Mouse (Mus musculus) intestine, embryonic 14.5 days (tissue): ENCODE results near the gene Gm26920. TPM values are rescaled to one million over a fixed set of nuclear protein-coding genes. Genes with fewer than 3 reads are reported as not detected.

Experiments used
- ATAC-seq: fragments of 200-750 bp; cut with Nextera tagmentation; replicated peaks from 2 replicates; pipeline ENCODE4 v1.8.0; 2017; ENCODE audit warnings: low read depth, moderate number of reproducible peaks, moderate TSS enrichment, moderate library complexity; ENCODE audit not compliant: low FRiP score, low TSS enrichment
- DNase-seq: peaks from one replicate; pipeline ENCODE4 v3.0.0-alpha.2; 2018; ENCODE audit warnings: low spot score
- H3K27ac ChIP-seq: fragments of 300-500 bp; sonication (generic); 2 replicates; pipeline ENCODE4 v1.5.1; 2014; ENCODE audit warnings: low read depth, mild to moderate bottlenecking, control low read depth
- H3K27me3 ChIP-seq: fragments of 300-500 bp; sonication (generic); replicated peaks from 2 replicates; pipeline ENCODE4 v1.6.1; 2014; ENCODE audit warnings: low read length, control low read depth; ENCODE audit not compliant: control insufficient read depth, insufficient read depth
- H3K36me3 ChIP-seq: fragments of 300-500 bp; sonication (generic); 2 replicates; pipeline ENCODE4 v1.6.1; 2014; ENCODE audit warnings: low read length, control low read depth; ENCODE audit not compliant: control insufficient read depth, insufficient read depth
- H3K4me1 ChIP-seq: fragments of 300-500 bp; sonication (generic); replicated peaks from 2 replicates; pipeline ENCODE4 v1.6.1; 2014; ENCODE audit warnings: low read length, control low read depth, mixed read lengths; ENCODE audit not compliant: control insufficient read depth, insufficient read depth
- H3K4me2 ChIP-seq: fragments of 300-500 bp; sonication (generic); 2 replicates; pipeline ENCODE4 v1.6.1; 2014; ENCODE audit warnings: low read length
- H3K4me3 ChIP-seq: fragments of 300-500 bp; sonication (generic); 2 replicates; pipeline ENCODE4 v1.5.1; 2014; ENCODE audit warnings: low read depth, low read length, control low read depth, mixed read lengths
- H3K9ac ChIP-seq: fragments of 300-500 bp; sonication (generic); 2 replicates; pipeline ENCODE4 v1.6.1; 2014; ENCODE audit warnings: mild to moderate bottlenecking, low read length
- H3K9me3 ChIP-seq: fragments of 300-500 bp; sonication (generic); 2 replicates; pipeline ENCODE4 v1.6.1; 2016; ENCODE audit warnings: low read length, control low read depth; ENCODE audit not compliant: control insufficient read depth
- WGBS: fragments of 180-500 bp; shearing (Covaris S2); extraction: QIAGEN DNeasy Blood & Tissue Kit; methylation state at CpG from one replicate; pipeline ENCODE4 v1.1.7; 2014; 5-methylcytosine and 5-hydroxymethylcytosine counted together
- polyA plus RNA-seq: library from polyadenylated mRNA; unstranded; fragments of >200 nt; fragmentation: Nextera tagmentation; extraction: Ambion mirVana; gene quantifications from 2 replicates; pipeline ENCODE4 v1.2.1, GENCODE M21; 2014

Gm26920 gene
- polyA plus RNA-seq, 1 experiment from 2014 or later = 0.87 TPM

GRCm38 (mm10) chr7:30034331-30034730 lies 55.9 kb downstream of the Gm26920 start:
- no peaks in the 10 kb centered on the region for H3K27me3 ChIP-seq
- H3K36me3 ChIP-seq = peaks cover 22% of the 10 kb centered on the region
- H3K4me2 ChIP-seq = no peak overlapping the region
- H3K9ac ChIP-seq = no peak overlapping the region
- H3K4me1 ChIP-seq = no peaks in the 10 kb centered on the region
- no peaks in the 10 kb centered on the region for H3K9me3 ChIP-seq
- 90% methylated on average over 12 of the region's 12 CpGs for WGBS
- no peak overlapping the region for H3K4me3 ChIP-seq
- DNase-seq (no peak), ATAC-seq (no peak)
- no peak overlapping the region for H3K27ac ChIP-seq

GRCm38 (mm10) chr7:30031379-30031778 lies 58.8 kb downstream of the Gm26920 start:
- WGBS = 86% methylated on average over 3 of the region's 3 CpGs
- no peak overlapping the region for H3K4me2 ChIP-seq
- ATAC-seq (no peak), DNase-seq (no peak)
- peaks cover 12% of the 10 kb centered on the region for H3K36me3 ChIP-seq
- H3K27me3 ChIP-seq = no peaks in the 10 kb centered on the region
- H3K4me1 ChIP-seq = no peaks in the 10 kb centered on the region
- H3K27ac ChIP-seq = no peak overlapping the region
- no peak overlapping the region for H3K4me3 ChIP-seq
- no peaks in the 10 kb centered on the region for H3K9me3 ChIP-seq
- H3K9ac ChIP-seq = no peak overlapping the region

- no peak for ATAC-seq
- WGBS = 35% methylated on average over 6 of the region's 6 CpGs
- Histone ChIP-seq H3K4me2 (no peak overlapping the region), H3K4me1 (no peaks in the 10 kb centered on the region), H3K27ac (no peak overlapping the region), H3K4me3 (no peak overlapping the region), H3K27me3 (no peaks in the 10 kb centered on the region), H3K9me3 (no peaks in the 10 kb centered on the region), H3K36me3 (peaks cover 17% of the 10 kb centered on the region), H3K9ac (no peak overlapping the region)
- DNase-seq = no peak
Measured at GRCm38 (mm10) chr7:30030677-30031076, 59.5 kb downstream of the Gm26920 start.

GRCm38 (mm10) chr7:30028572-30028971 lies 61.6 kb downstream of the Gm26920 start:
- no peak for ATAC-seq
- no peak for DNase-seq
- no peaks in the 10 kb centered on the region for H3K9me3 ChIP-seq
- no peak overlapping the region for H3K27ac ChIP-seq
- no peak overlapping the region for H3K4me3 ChIP-seq
- H3K4me2 ChIP-seq = no peak overlapping the region
- no peaks in the 10 kb centered on the region for H3K4me1 ChIP-seq
- WGBS = 92% methylated on average over 3 of the region's 3 CpGs
- H3K36me3 ChIP-seq = peaks cover 36% of the 10 kb centered on the region
- no peaks in the 10 kb centered on the region for H3K27me3 ChIP-seq
- no peak overlapping the region for H3K9ac ChIP-seq

GRCm38 (mm10) chr7:30027331-30027730 lies 62.9 kb downstream of the Gm26920 start:
- Histone ChIP-seq H3K36me3 (peaks cover 48% of the 10 kb centered on the region), H3K4me1 (no peaks in the 10 kb centered on the region), H3K27me3 (no peaks in the 10 kb centered on the region), H3K9me3 (no peaks in the 10 kb centered on the region), H3K9ac (no peak overlapping the region), H3K27ac (no peak overlapping the region), H3K4me3 (no peak overlapping the region), H3K4me2 (no peak overlapping the region)
- DNase-seq (peak; percentile 27), ATAC-seq (no peak)
- 73% methylated on average over 4 of the region's 4 CpGs for WGBS

GRCm38 (mm10) chr7:30025358-30025757 lies 64.9 kb downstream of the Gm26920 start:
- no peak overlapping the region for H3K27ac ChIP-seq

GRCm38 (mm10) chr7:30023800-30024199 lies 66.4 kb downstream of the Gm26920 start:
- no peak overlapping the region for H3K4me3 ChIP-seq
- H3K9ac ChIP-seq = no peak overlapping the region
- no peaks in the 10 kb centered on the region for H3K27me3 ChIP-seq
- no peak overlapping the region for H3K4me2 ChIP-seq
- H3K9me3 ChIP-seq = no peaks in the 10 kb centered on the region
- no peak for DNase-seq
- H3K36me3 ChIP-seq = peaks cover 70% of the 10 kb centered on the region
- no peak overlapping the region for H3K27ac ChIP-seq
- no peaks in the 10 kb centered on the region for H3K4me1 ChIP-seq
- no peak for ATAC-seq
- WGBS = 87% methylated on average over 8 of the region's 8 CpGs

More at GRCm38 (mm10) chr7:30025358-30025757, 64.9 kb downstream of the Gm26920 start:
- Histone ChIP-seq H3K36me3 (peaks cover 58% of the 10 kb centered on the region), H3K27me3 (no peaks in the 10 kb centered on the region), H3K4me3 (no peak overlapping the region), H3K9me3 (no peaks in the 10 kb centered on the region), H3K4me1 (no peaks in the 10 kb centered on the region), H3K4me2 (no peak overlapping the region), H3K9ac (no peak overlapping the region)
- DNase-seq = no peak
- 75% methylated on average over 5 of the region's 5 CpGs for WGBS
- ATAC-seq = no peak

GRCm38 (mm10) chr7:30023324-30023723 lies 66.9 kb downstream of the Gm26920 start:
- ATAC-seq (no peak), DNase-seq (no peak)
- WGBS = 96% methylated on average over 9 of the region's 9 CpGs
- H3K27ac ChIP-seq = no peak overlapping the region
- H3K4me3 ChIP-seq = no peak overlapping the region
- H3K4me2 ChIP-seq = no peak overlapping the region
- H3K4me1 ChIP-seq = no peaks in the 10 kb centered on the region
- no peak overlapping the region for H3K9ac ChIP-seq
- no peaks in the 10 kb centered on the region for H3K27me3 ChIP-seq
- peaks cover 75% of the 10 kb centered on the region for H3K36me3 ChIP-seq
- H3K9me3 ChIP-seq = no peaks in the 10 kb centered on the region

- Histone ChIP-seq H3K36me3 (peaks cover 83% of the 10 kb centered on the region), H3K27ac (no peak overlapping the region), H3K4me2 (no peak overlapping the region), H3K9me3 (no peaks in the 10 kb centered on the region), H3K4me3 (no peak overlapping the region), H3K4me1 (no peaks in the 10 kb centered on the region), H3K27me3 (no peaks in the 10 kb centered on the region), H3K9ac (no peak overlapping the region)
- 97% methylated on average over 2 of the region's 2 CpGs for WGBS
- DNase-seq (no peak), ATAC-seq (no peak)
Measured at GRCm38 (mm10) chr7:30019543-30019942, 70.7 kb downstream of the Gm26920 start.
